Comparison of ENCODE assay signal across 23 mouse cellular contexts in genomic region chr12:40117045-40117444, GRCm38 (mm10). TPM values are rescaled to one million over a fixed set of nuclear protein-coding genes. Genes with fewer than 3 reads are reported as not detected.
DNase-seq lines count a peak whose midpoint lies in the region; ATAC-seq and TF ChIP-seq lines count a peak whose summit lies in the region.
"Had no signal": no experiment of that assay in that cellular context is flagged by ENCODE, and none has a peak within 500 bp of the region (broad histone marks: within the 10 kb centered on the region; RNA-seq: fewer than 3 reads in every experiment).

No protein-coding gene starts in this region.

- DNase-seq in CH12.LX (ENCODE audit: extremely low read depth) = peak; percentile 4
- peak; percentile 70 for DNase-seq in kidney, adult 2 months
- peak; percentile 61 for DNase-seq in kidney, postnatal 14 days
- no peak for DNase-seq in frontal cortex, adult 2 months (ENCODE audit: extremely low spot score in 1 of 2, low spot score in 1 of 2)
- DNase-seq in lung, adult 18-20 months = no peak
- no peak for DNase-seq in midbrain, postnatal 0 days (ENCODE audit: low spot score)
- DNase-seq: adrenal gland, adult 2 months; adrenal gland, postnatal 25 days; B cell, adult 2 months; cerebellum, adult 8-10 months; cerebellum, postnatal 14 days; gastrocnemius, postnatal 10 days; heart, adult 18-20 months; heart, postnatal 10 days; heart, postnatal 4 days had no signal

- TF ChIP-seq RAD21 in CH12.LX (IDR thresholded peaks at IDR 0.05; ENCODE audit: low read depth, low read length) = no peak

- no peak for TF ChIP-seq CTCF in CH12.LX (conservative IDR thresholded peaks at IDR 0.05 in 1 of 2, IDR thresholded peaks at IDR 0.05 in 1 of 2; ENCODE audit: low read depth in 2 of 2, low read length in 2 of 2)
- TF ChIP-seq CTCF in kidney, adult 2 months (conservative IDR thresholded peaks at IDR 0.05; ENCODE audit: insufficient read depth, insufficient read length, low read depth, low read length) = no peak
- TF ChIP-seq CTCF in intestine, postnatal 0 days (IDR thresholded peaks at IDR 0.05; ENCODE audit: low read depth) = no peak
- TF ChIP-seq CTCF in midbrain, postnatal 0 days (IDR thresholded peaks at IDR 0.05) = no peak

- ATAC-seq in kidney, embryonic 15.5 days (replicated peaks; ENCODE audit: low FRiP score) = peak; percentile 76
- ATAC-seq in intestine, postnatal 0 days = no peak
- ATAC-seq in midbrain, postnatal 0 days (ENCODE audit: low FRiP score) = no peak
- ATAC-seq: CD4-positive, CD25-positive, alpha-beta regulatory T cell, adult 4 months; forebrain, embryonic 15.5 days had no signal

- H3K4me3 ChIP-seq in CH12.LX (replicated peaks in 1 of 3; ENCODE audit: low read depth in 2 of 3, low read length in 2 of 3, poor library complexity in 1 of 3) = no peak overlapping the region
- H3K4me3 ChIP-seq in kidney, adult 2 months (ENCODE audit: insufficient read depth, low read depth, low read length) = no peak overlapping the region
- H3K4me3 ChIP-seq in kidney, embryonic 15.5 days (replicated peaks) = no peak overlapping the region
- no peak overlapping the region for H3K4me3 ChIP-seq in intestine, postnatal 0 days (ENCODE audit: low read depth, low read length)
- no peak overlapping the region for H3K4me3 ChIP-seq in midbrain, postnatal 0 days (ENCODE audit: low read depth, low read length)
- H3K4me3 ChIP-seq: embryonic facial prominence, embryonic 12.5 days; forebrain, embryonic 15.5 days; heart, embryonic 10.5 days; hindbrain, embryonic 12.5 days had no signal

- no peak overlapping the region for H3K4me2 ChIP-seq in CH12.LX (ENCODE audit: insufficient read depth, low read depth, poor library complexity, severe bottlenecking)
- no peak overlapping the region for H3K4me2 ChIP-seq in kidney, embryonic 15.5 days
- no peak overlapping the region for H3K4me2 ChIP-seq in intestine, postnatal 0 days (replicated peaks; ENCODE audit: low read depth)
- no peak overlapping the region for H3K4me2 ChIP-seq in midbrain, postnatal 0 days (ENCODE audit: low read depth, low read length, poor library complexity, severe bottlenecking)
- H3K4me2 ChIP-seq: embryonic facial prominence, embryonic 12.5 days; forebrain, embryonic 15.5 days; hindbrain, embryonic 12.5 days had no signal

- no peak for TF ChIP-seq POLR2A in CH12.LX (IDR thresholded peaks at IDR 0.05; ENCODE audit: low read depth, low read length)
- TF ChIP-seq POLR2A in kidney, adult 2 months (IDR thresholded peaks at IDR 0.05; ENCODE audit: low read depth, low read length) = no peak

- H3K27me3 ChIP-seq in CH12.LX (replicated peaks) = no peaks in the 10 kb centered on the region
- no peaks in the 10 kb centered on the region for H3K27me3 ChIP-seq in kidney, adult 2 months (replicated peaks; ENCODE audit: control insufficient read depth, insufficient read depth, low read length)
- no peaks in the 10 kb centered on the region for H3K27me3 ChIP-seq in kidney, embryonic 15.5 days
- H3K27me3 ChIP-seq in intestine, postnatal 0 days (replicated peaks; ENCODE audit: control insufficient read depth, insufficient read depth, low read length) = no peaks in the 10 kb centered on the region
- H3K27me3 ChIP-seq in midbrain, postnatal 0 days (ENCODE audit: insufficient read depth, low read length) = no peaks in the 10 kb centered on the region
- H3K27me3 ChIP-seq: embryonic facial prominence, embryonic 12.5 days; forebrain, embryonic 15.5 days; hindbrain, embryonic 12.5 days had no signal

- H3K9me3 ChIP-seq in CH12.LX (replicated peaks; ENCODE audit: low read length) = no peaks in the 10 kb centered on the region
- H3K9me3 ChIP-seq in kidney, embryonic 15.5 days (replicated peaks) = no peaks in the 10 kb centered on the region
- H3K9me3 ChIP-seq in intestine, postnatal 0 days (ENCODE audit: control insufficient read depth) = no peaks in the 10 kb centered on the region
- H3K9me3 ChIP-seq in midbrain, postnatal 0 days (ENCODE audit: low read length) = no peaks in the 10 kb centered on the region
- H3K9me3 ChIP-seq: embryonic facial prominence, embryonic 12.5 days; forebrain, embryonic 15.5 days; heart, embryonic 10.5 days; hindbrain, embryonic 12.5 days had no signal

- no peak for TF ChIP-seq EP300 in CH12.LX (IDR thresholded peaks at IDR 0.05; ENCODE audit: low read length)

- H3K79me2 ChIP-seq in CH12.LX (replicated peaks; ENCODE audit: control insufficient read depth, extremely low read depth, insufficient read depth, poor library complexity, severe bottlenecking) = no peaks in the 10 kb centered on the region

- no peak overlapping the region for H3K27ac ChIP-seq in CH12.LX (ENCODE audit: insufficient read depth, low read depth)
- peak overlapping the region; percentile 84 for H3K27ac ChIP-seq in kidney, adult 2 months (ENCODE audit: insufficient read depth, low read depth, low read length)
- H3K27ac ChIP-seq in kidney, embryonic 15.5 days = peak overlapping the region; percentile 54
- no peak overlapping the region for H3K27ac ChIP-seq in intestine, postnatal 0 days (ENCODE audit: low read depth, low read length)
- H3K27ac ChIP-seq in midbrain, postnatal 0 days (ENCODE audit: low read depth, low read length) = no peak overlapping the region
- H3K27ac ChIP-seq: embryonic facial prominence, embryonic 12.5 days; forebrain, embryonic 15.5 days; heart, embryonic 10.5 days; hindbrain, embryonic 12.5 days had no signal

- no peak overlapping the region for H3K9ac ChIP-seq in CH12.LX (ENCODE audit: insufficient read depth, low read depth)
- no peak overlapping the region for H3K9ac ChIP-seq in kidney, embryonic 15.5 days
- no peak overlapping the region for H3K9ac ChIP-seq in intestine, postnatal 0 days (ENCODE audit: low read depth, low read length)
- no peak overlapping the region for H3K9ac ChIP-seq in midbrain, postnatal 0 days (replicated peaks; ENCODE audit: low read length, poor library complexity, severe bottlenecking)
- H3K9ac ChIP-seq: embryonic facial prominence, embryonic 12.5 days; forebrain, embryonic 15.5 days; hindbrain, embryonic 12.5 days had no signal

- in situ Hi-C loops in CH12.LX (cut with MboI; ENCODE audit: low pct_ligation_motif_present, low pct_unique_long_range_greater_than_20kb, low sequenced_read_pairs) = no loop called here

- 45% methylated on average over 6 of the region's 6 CpGs for WGBS in kidney, adult 2 months
- WGBS in kidney, embryonic 15.5 days = 63% methylated on average over 6 of the region's 6 CpGs
- 91% methylated on average over 6 of the region's 6 CpGs for WGBS in intestine, postnatal 0 days
- 89% methylated on average over 6 of the region's 6 CpGs for WGBS in midbrain, postnatal 0 days

- dilution Hi-C loops in CH12.LX (cut with MboI; ENCODE audit: extremely low pct_ligation_motif_present, extremely low pct_unique_long_range_greater_than_20kb, low sequenced_read_pairs) = no loop called here

- H3K4me1 ChIP-seq in CH12.LX (ENCODE audit: control insufficient read depth in 1 of 2, insufficient read depth in 2 of 2) = peaks cover 3 to 24% of the 10 kb centered on the region in 2 experiments; a peak in 3 of 4 replicates
- H3K4me1 ChIP-seq in kidney, adult 2 months (ENCODE audit: control insufficient read depth, insufficient read depth, low read length) = peaks cover 9% of the 10 kb centered on the region; the same call in 1 of the 2 replicates
- H3K4me1 ChIP-seq in kidney, embryonic 15.5 days = no peaks in the 10 kb centered on the region
- no peaks in the 10 kb centered on the region for H3K4me1 ChIP-seq in intestine, postnatal 0 days (replicated peaks; ENCODE audit: control insufficient read depth, insufficient read depth, low read length)
- no peaks in the 10 kb centered on the region for H3K4me1 ChIP-seq in midbrain, postnatal 0 days (ENCODE audit: insufficient read depth, low read length)
- H3K4me1 ChIP-seq: embryonic facial prominence, embryonic 12.5 days; forebrain, embryonic 15.5 days; heart, embryonic 10.5 days; hindbrain, embryonic 12.5 days had no signal

- H3K36me3 ChIP-seq in CH12.LX (replicated peaks in 1 of 2; ENCODE audit: control insufficient read depth in 1 of 2, insufficient read depth in 1 of 2, low read length in 1 of 2) = no peaks in the 10 kb centered on the region
- no peaks in the 10 kb centered on the region; the same call in 1 of the 2 replicates for H3K36me3 ChIP-seq in kidney, adult 2 months (ENCODE audit: control insufficient read depth, insufficient read depth, low read length)
- H3K36me3 ChIP-seq in kidney, embryonic 15.5 days = no peaks in the 10 kb centered on the region
- no peaks in the 10 kb centered on the region for H3K36me3 ChIP-seq in intestine, postnatal 0 days (ENCODE audit: control insufficient read depth, insufficient read depth)
- no peaks in the 10 kb centered on the region for H3K36me3 ChIP-seq in midbrain, postnatal 0 days (ENCODE audit: insufficient read depth, low read length)
- H3K36me3 ChIP-seq: embryonic facial prominence, embryonic 12.5 days; forebrain, embryonic 15.5 days; heart, embryonic 10.5 days; hindbrain, embryonic 12.5 days had no signal

TF ChIP-seq in CH12.LX, 34 proteins besides CTCF, POLR2A, EP300 and RAD21:
- TF ChIP-seq NELFE (IDR thresholded peaks at IDR 0.05; ENCODE audit: low read depth, low read length) (no peak), JUN (IDR thresholded peaks at IDR 0.05; ENCODE audit: insufficient read depth, low read depth, low read length) (no peak), ZKSCAN1 (IDR thresholded peaks at IDR 0.05; ENCODE audit: borderline replicate concordance, low read depth, low read length) (no peak), JUND (conservative IDR thresholded peaks at IDR 0.05; ENCODE audit: low read depth, low read length) (no peak), HCFC1 (IDR thresholded peaks at IDR 0.05; ENCODE audit: low read depth, low read length) (no peak), KAT2A (IDR thresholded peaks at IDR 0.05; ENCODE audit: insufficient replicate concordance, low read length) (no peak), ELF1 (IDR thresholded peaks at IDR 0.05; ENCODE audit: low read depth, low read length) (no peak), BHLHE40 (IDR thresholded peaks at IDR 0.05; ENCODE audit: low read depth, low read length) (no peak), MAX (IDR thresholded peaks at IDR 0.05; ENCODE audit: low read length) (no peak)

RNA-seq across cellular contexts. Expression of gene Scin, which starts 17.0 kb away (rescaled TPM):
- total RNA-seq in CH12.LX (2012; rRNA removed) (0.04 TPM in 1 of 2 replicates, not detected in the other), CH12.LX (2014; rRNA removed) (not detected in 2 replicates)
- not detected in 2 replicates for polyA plus RNA-seq in CH12.LX (2012; ENCODE audit: insufficient read length, low read depth)
- polyA plus RNA-seq in kidney, adult 2 months (2012; rRNA removed) = 37.1 and 41.9 TPM in 2 replicates
- polyA plus RNA-seq in kidney, embryonic 15.5 days (2015; fragmentation: Nextera tagmentation; extraction: Ambion mirVana) = 14.9 and 19.9 TPM in 2 replicates
- 29.2 and 29.3 TPM in 2 replicates for polyA plus RNA-seq in intestine, postnatal 0 days (2015; fragmentation: Nextera tagmentation; extraction: Ambion mirVana)
- 0.20 and 0.29 TPM in 2 replicates for polyA plus RNA-seq in frontal cortex, adult 2 months (2012; rRNA removed)
- 0.44 TPM in 1 of 2 replicates, not detected in the other for total RNA-seq in midbrain, postnatal 0 days (2014; rRNA removed)
- polyA plus RNA-seq in midbrain, postnatal 0 days (2015; fragmentation: Nextera tagmentation; extraction: Ambion mirVana) = 0.09 and 0.10 TPM in 2 replicates
- polyA plus RNA-seq: forebrain, embryonic 11.5 days; forebrain, embryonic 15.5 days had no signal

Comparison
In these comparisons a context has a peak if more than half of its experiments do, and no peak if none do; other contexts are left out.
1. DNase-seq: peak in CH12.LX (single experiment), kidney, adult 2 months (single experiment) and kidney, postnatal 14 days (single experiment); none in frontal cortex, adult 2 months (0 of 2), lung, adult 18-20 months (0 of 2) and midbrain, postnatal 0 days (single experiment).
2. H3K27ac ChIP-seq: peak in kidney, adult 2 months (single experiment) and kidney, embryonic 15.5 days (single experiment); none in CH12.LX (single experiment), intestine, postnatal 0 days (single experiment) and midbrain, postnatal 0 days (single experiment).
3. RNA of gene Scin, which starts 17.0 kb away (polyA plus RNA-seq): 37.1 to 41.9 TPM in kidney, adult 2 months, 29.2 to 29.3 TPM in intestine, postnatal 0 days and 14.9 to 19.9 TPM in kidney, embryonic 15.5 days; 0.20 to 0.29 TPM in frontal cortex, adult 2 months, 0.09 to 0.10 TPM in midbrain, postnatal 0 days and not detected in CH12.LX; every median in the first group is over 10 times any median in the second.